Mouse (Mus musculus): ENCODE results near the gene Chchd6.

- TF ChIP-seq GATA1 (IDR thresholded peaks at IDR 0.05; ENCODE audit: borderline replicate concordance, low read length) (no peak), FLI1 (IDR thresholded peaks at IDR 0.05; ENCODE audit: low read length) (no peak)
These were observed 143.1 kb downstream of the Chchd6 start for GRCm38 (mm10) chr6:89452356-89452755.

All from megakaryocyte, embryonic 14.5 days (primary cell).